Mouse (Mus musculus): ENCODE data around the gene Gart. TPM values are rescaled to one million over a fixed set of nuclear protein-coding genes. Genes with fewer than 3 reads are reported as not detected.

Gart gene
- total RNA-seq, 2 experiments from 2014 or later, result 59.0 to 70.1 TPM

GRCm38 (mm10) chr16:91585617-91586016, 61.1 kb downstream of the Gart start:
- intact Hi-C loops (cut with DNase I), result no loop called here
- DNase-seq (ENCODE audit: low spot score), result no peak

- no peak for DNase-seq (ENCODE audit: low spot score)
- intact Hi-C loops (cut with DNase I), result loop anchor here (5.0 kb wide), 1 partner anchor 70 kb away; no protein-coding TSS in a partner anchor
These were observed 64.4 kb downstream of the Gart start for GRCm38 (mm10) chr16:91582307-91582706.

- no peak for DNase-seq (ENCODE audit: low spot score)
- intact Hi-C loops (cut with DNase I), result no loop called here
These were observed 67.6 kb downstream of the Gart start for GRCm38 (mm10) chr16:91578980-91579720.

GRCm38 (mm10) chr16:91575151-91575550, 71.6 kb downstream of the Gart start:
- intact Hi-C loops (cut with DNase I), result no loop called here
- no peak for DNase-seq (ENCODE audit: low spot score)

Other genes with a start within 250 kb of the Gart start
- gene Il10rb, start 240.8 kb downstream of the Gart start, total RNA-seq (2021), result 100 to 1,000 TPM in 1 of 2 experiments, 10 to 100 TPM in 1; 97.5 to 105 TPM
- gene Ifnar1, start 161.7 kb downstream of the Gart start, total RNA-seq (2021), result 10 to 100 TPM; 30.5 to 39.7 TPM
- 100 to 1,000 TPM; 153 to 157 TPM for gene Ifngr2, start 99.9 kb downstream of the Gart start, total RNA-seq (2021)
- 10 to 100 TPM; 65.5 to 74.3 TPM for gene Tmem50b, start 49.2 kb downstream of the Gart start, total RNA-seq (2021)
- gene Dnajc28, start 27.9 kb downstream of the Gart start, total RNA-seq (2021), result 10 to 100 TPM; 24.4 to 25.9 TPM
- 100 to 1,000 TPM; 129 to 149 TPM for gene Son, start 554 bp upstream of the Gart start, total RNA-seq (2021)
- gene Donson, start 41.8 kb upstream of the Gart start, total RNA-seq (2021), result 1 to 10 TPM; 2.5 to 3.7 TPM
- 10 to 100 TPM; 22.7 to 24.7 TPM for gene Cryzl1, start 82.0 kb upstream of the Gart start, total RNA-seq (2021)
- gene Itsn1, start 82.3 kb upstream of the Gart start, total RNA-seq (2021), result 10 to 100 TPM; 40.8 to 56.7 TPM